Mouse (Mus musculus): ENCODE measurements at regions not wholly inside any gene's neighbourhood (a gene's known extent, or its start where the extent isn't known, plus 50 kb on each side); places are given as distances from the start of the nearest gene placed in this dataset.

- no peak for TF ChIP-seq CTCF (IDR thresholded peaks at IDR 0.05; ENCODE audit: insufficient read depth, low read depth, low read length)
- TF ChIP-seq POLR2A (IDR thresholded peaks at IDR 0.05; ENCODE audit: insufficient read depth, low read depth, low read length): no peak
Measured at GRCm38 (mm10) chr17:88381106-88381505, 59.4 kb upstream of the Foxn2 start.

Data from olfactory bulb, adult 2 months (tissue).